Mouse (Mus musculus) limb, embryonic 14.5 days (tissue): ENCODE data around the gene Lsm3. TPM values are rescaled to one million over a fixed set of nuclear protein-coding genes. Genes with fewer than 3 reads are reported as not detected.

Experiments used
- ATAC-seq: fragments of 200-750 bp; cut with Nextera tagmentation; 2 replicates; pipeline ENCODE4 v1.8.0; 2017; ENCODE audit warnings: low read depth, moderate number of reproducible peaks, moderate TSS enrichment; ENCODE audit not compliant: low FRiP score
- DNase-seq: peaks from one replicate; pipeline ENCODE4 v3.0.0-alpha.2; 2015; ENCODE audit warnings: low spot score
- H3K27ac ChIP-seq: fragments of 300-500 bp; sonication (generic); replicated peaks from 2 replicates; pipeline ENCODE4 v1.5.1; 2014; ENCODE audit warnings: low read depth, mild to moderate bottlenecking, low read length, moderate library complexity, mixed read lengths
- H3K27me3 ChIP-seq: fragments of 300-500 bp; sonication (generic); 2 replicates; pipeline ENCODE4 v1.6.1; 2014; ENCODE audit warnings: low read length, mixed read lengths; ENCODE audit not compliant: control insufficient read depth, insufficient read depth
- H3K36me3 ChIP-seq: fragments of 300-500 bp; sonication (generic); 2 replicates; pipeline ENCODE4 v1.6.1; 2014; ENCODE audit warnings: mild to moderate bottlenecking, low read length, moderate library complexity, mixed read lengths; ENCODE audit not compliant: control insufficient read depth, insufficient read depth
- H3K4me1 ChIP-seq: fragments of 300-500 bp; sonication (generic); 2 replicates; pipeline ENCODE4 v1.6.1; 2014; ENCODE audit warnings: antibody characterized with exemption, low read length, mixed read lengths; ENCODE audit not compliant: control insufficient read depth, insufficient read depth
- H3K4me2 ChIP-seq: fragments of 300-500 bp; sonication (generic); replicated peaks from 2 replicates; pipeline ENCODE4 v1.6.1; 2014; ENCODE audit warnings: low read depth, mild to moderate bottlenecking, low read length, moderate library complexity; ENCODE audit not compliant: severe bottlenecking
- H3K4me3 ChIP-seq: fragments of 300-500 bp; sonication (generic); replicated peaks from 2 replicates; pipeline ENCODE4 v1.5.1; 2014; ENCODE audit warnings: low read length
- H3K9ac ChIP-seq: fragments of 300-500 bp; sonication (generic); 2 replicates; pipeline ENCODE4 v1.6.1; 2014; ENCODE audit warnings: mild to moderate bottlenecking, low read depth, low read length, moderate library complexity; ENCODE audit not compliant: severe bottlenecking
- H3K9me3 ChIP-seq: fragments of 300-500 bp; sonication (generic); 2 replicates; pipeline ENCODE4 v1.6.1; 2016; ENCODE audit warnings: low read length; ENCODE audit not compliant: control insufficient read depth
- POLR2A ChIP-seq: fragments of 200-500 bp; IDR thresholded peaks from 2 replicates; pipeline ENCODE4 v1.8.0; 2012; ENCODE audit warnings: inconsistent platforms, mild to moderate bottlenecking, moderate library complexity, borderline replicate concordance; ENCODE audit not compliant: insufficient read depth, insufficient read length; ENCODE audit errors: extremely low read depth
- WGBS: fragments of 180-500 bp; shearing (Covaris S2); extraction: QIAGEN DNeasy Blood & Tissue Kit; methylation state at CpG from one replicate; pipeline ENCODE4 v1.1.7; 2014; 5-methylcytosine and 5-hydroxymethylcytosine counted together
- polyA plus RNA-seq, 2 experiments: library from polyadenylated mRNA; depleted of rRNA in 1 of 2; stranded (reverse) in 1 of 2; unstranded in 1 of 2; fragments of >200 nt; fragmentation: Nextera tagmentation in 1 of 2; extraction: Ambion mirVana in 1 of 2; gene quantifications; 2 replicates each; pipeline versions ENCODE4 v1.2.1 to v1.2.3; 2012 to 2014

Lsm3 gene
- polyA plus RNA-seq, 2 experiments = 137 to 253 TPM

- H3K9me3 ChIP-seq = no peaks in the 10 kb centered on the region
- ATAC-seq (no peak), DNase-seq (no peak)
- H3K4me1 ChIP-seq = no peaks in the 10 kb centered on the region
- no peak overlapping the region for H3K9ac ChIP-seq
- no peak overlapping the region for H3K4me2 ChIP-seq
- no peaks in the 10 kb centered on the region for H3K36me3 ChIP-seq
- H3K27ac ChIP-seq = no peak overlapping the region
- TF ChIP-seq POLR2A = no peak
- 98% methylated on average over 3 of the region's 3 CpGs for WGBS
- H3K4me3 ChIP-seq = no peak overlapping the region
- no peaks in the 10 kb centered on the region for H3K27me3 ChIP-seq
These were observed 35.9 kb downstream of the Lsm3 start for GRCm38 (mm10) chr6:91551671-91552070.

GRCm38 (mm10) chr6:91552693-91553092 is 37.0 kb downstream of the Lsm3 start:
- ATAC-seq (no peak), DNase-seq (no peak)
- Histone ChIP-seq H3K9me3 (no peaks in the 10 kb centered on the region), H3K27me3 (no peaks in the 10 kb centered on the region), H3K4me2 (no peak overlapping the region), H3K9ac (no peak overlapping the region), H3K4me1 (no peaks in the 10 kb centered on the region), H3K36me3 (no peaks in the 10 kb centered on the region), H3K27ac (no peak overlapping the region), H3K4me3 (no peak overlapping the region)
- WGBS = 55% methylated on average over 3 of the region's 3 CpGs
- TF ChIP-seq POLR2A = no peak

- Histone ChIP-seq H3K4me2 (no peak overlapping the region), H3K9me3 (no peaks in the 10 kb centered on the region), H3K9ac (no peak overlapping the region), H3K36me3 (no peaks in the 10 kb centered on the region), H3K4me3 (no peak overlapping the region), H3K4me1 (no peaks in the 10 kb centered on the region), H3K27ac (no peak overlapping the region), H3K27me3 (no peaks in the 10 kb centered on the region)
- 49% methylated on average over 1 of the region's 1 CpGs for WGBS
- no peak for TF ChIP-seq POLR2A
- ATAC-seq (no peak), DNase-seq (no peak)
These were observed 42.8 kb downstream of the Lsm3 start for GRCm38 (mm10) chr6:91558565-91558964.

GRCm38 (mm10) chr6:91559371-91559770 is 43.6 kb downstream of the Lsm3 start:
- H3K36me3 ChIP-seq = no peaks in the 10 kb centered on the region

GRCm38 (mm10) chr6:91560186-91560585 is 44.5 kb downstream of the Lsm3 start:
- DNase-seq (no peak), ATAC-seq (no peak)
- no peak overlapping the region for H3K4me3 ChIP-seq
- H3K4me2 ChIP-seq = no peak overlapping the region
- H3K4me1 ChIP-seq = no peaks in the 10 kb centered on the region
- TF ChIP-seq POLR2A = no peak
- no peaks in the 10 kb centered on the region for H3K27me3 ChIP-seq
- H3K27ac ChIP-seq = no peak overlapping the region
- H3K36me3 ChIP-seq = no peaks in the 10 kb centered on the region
- H3K9me3 ChIP-seq = no peaks in the 10 kb centered on the region
- no peak overlapping the region for H3K9ac ChIP-seq
- 93% methylated on average over 3 of the region's 3 CpGs for WGBS

More at GRCm38 (mm10) chr6:91559371-91559770, 43.6 kb downstream of the Lsm3 start:
- Histone ChIP-seq H3K27me3 (no peaks in the 10 kb centered on the region), H3K4me1 (no peaks in the 10 kb centered on the region), H3K9me3 (no peaks in the 10 kb centered on the region), H3K27ac (no peak overlapping the region), H3K4me2 (no peak overlapping the region), H3K9ac (no peak overlapping the region), H3K4me3 (no peak overlapping the region)
- no peak for DNase-seq
- WGBS = 81% methylated on average over 4 of the region's 4 CpGs
- no peak for ATAC-seq
- TF ChIP-seq POLR2A = no peak

- DNase-seq = no peak
- no peaks in the 10 kb centered on the region for H3K36me3 ChIP-seq
- H3K4me3 ChIP-seq = no peak overlapping the region
- no peak for TF ChIP-seq POLR2A
- no peak for ATAC-seq
- 76% methylated on average over 3 of the region's 3 CpGs for WGBS
- no peak overlapping the region for H3K9ac ChIP-seq
- H3K4me1 ChIP-seq = no peaks in the 10 kb centered on the region
- no peaks in the 10 kb centered on the region for H3K9me3 ChIP-seq
- H3K27me3 ChIP-seq = no peaks in the 10 kb centered on the region
- no peak overlapping the region for H3K4me2 ChIP-seq
- no peak overlapping the region for H3K27ac ChIP-seq
These were observed 47.3 kb downstream of the Lsm3 start for GRCm38 (mm10) chr6:91563031-91563430.
